Mouse (Mus musculus): ENCODE data around the gene Cetn4.

Gene Cetn4

GRCm38 (mm10) chr3:37299470-37299869, 13.0 kb downstream of the Cetn4 start:
- no peak for DNase-seq

GRCm38 (mm10) chr3:37292654-37293053, 19.9 kb downstream of the Cetn4 start:
- no peak for DNase-seq

GRCm38 (mm10) chr3:37291929-37292328, 20.6 kb downstream of the Cetn4 start:
- no peak for DNase-seq

- DNase-seq: peak; percentile 8
Measured at GRCm38 (mm10) chr3:37290881-37291541, 21.5 kb downstream of the Cetn4 start.

GRCm38 (mm10) chr3:37289237-37289636, 23.3 kb downstream of the Cetn4 start:
- no peak for DNase-seq

GRCm38 (mm10) chr3:37283234-37283633, 29.3 kb downstream of the Cetn4 start:
- DNase-seq: no peak

GRCm38 (mm10) chr3:37282299-37282922, 30.1 kb downstream of the Cetn4 start:
- DNase-seq: no peak

GRCm38 (mm10) chr3:37280871-37281270, 31.6 kb downstream of the Cetn4 start:
- no peak for DNase-seq

GRCm38 (mm10) chr3:37280221-37280620, 32.3 kb downstream of the Cetn4 start:
- no peak for DNase-seq

GRCm38 (mm10) chr3:37274661-37275060, 37.8 kb downstream of the Cetn4 start:
- no peak for DNase-seq

GRCm38 (mm10) chr3:37273092-37273491, 39.4 kb downstream of the Cetn4 start:
- no peak for DNase-seq

GRCm38 (mm10) chr3:37271209-37271608, 41.3 kb downstream of the Cetn4 start:
- DNase-seq: peak; percentile 62

- no peak for DNase-seq
Measured at GRCm38 (mm10) chr3:37269926-37270325, 42.6 kb downstream of the Cetn4 start.

- DNase-seq: no peak
Measured at GRCm38 (mm10) chr3:37268338-37268737, 44.2 kb downstream of the Cetn4 start.

GRCm38 (mm10) chr3:37259331-37259999, 53.0 kb downstream of the Cetn4 start:
- DNase-seq: no peak

- DNase-seq: no peak
Measured at GRCm38 (mm10) chr3:37257776-37258175, 54.7 kb downstream of the Cetn4 start.

All from lung, postnatal 10 days (tissue).